In genomic region chr6:99978164-99978746, GRCm38 (mm10) we compare ENCODE assay signal across 24 mouse cellular contexts.
DNase-seq lines count a peak whose midpoint lies in the region; ATAC-seq and TF ChIP-seq lines count a peak whose summit lies in the region.
"Had no signal": no experiment of that assay in that cellular context is flagged by ENCODE, and none has a peak within 500 bp of the region (broad histone marks: within the 10 kb centered on the region; RNA-seq: fewer than 3 reads in every experiment).

No protein-coding gene starts in this region.

- TF ChIP-seq CTCF in lung, postnatal 0 days (IDR thresholded peaks at IDR 0.05), result no peak

- DNase-seq in forebrain, embryonic 10.5 days (ENCODE audit: extremely low spot score, low spot score), result no peak
- peak; percentile 9 for DNase-seq in lung, postnatal 0 days (ENCODE audit: low spot score)
- DNase-seq in lung, postnatal 25 days (ENCODE audit: low spot score), result no peak
- DNase-seq in R1 (ENCODE audit: low read depth, low spot score), result peak; percentile 82
- no peak for DNase-seq in embryonic facial prominence, embryonic 14.5 days (ENCODE audit: low spot score)
- no peak for DNase-seq in heart, postnatal 36 days
- no peak for DNase-seq in cerebellum, adult 9-11 months
- DNase-seq: adrenal gland, postnatal 14 days; B cell, adult 2 months; cerebellum, adult 2 months; cerebellum, postnatal 14 days; gastrocnemius, postnatal 10 days; heart, adult 18-20 months; heart, postnatal 10 days had no signal

- H3K9ac ChIP-seq in forebrain, embryonic 12.5 days, result no peak overlapping the region
- no peak overlapping the region for H3K9ac ChIP-seq in lung, postnatal 0 days (replicated peaks; ENCODE audit: low read depth)
- H3K9ac ChIP-seq in embryonic facial prominence, embryonic 14.5 days (ENCODE audit: low read depth, low read length), result no peak overlapping the region
- H3K9ac ChIP-seq: embryonic facial prominence, embryonic 15.5 days; hindbrain, embryonic 14.5 days; intestine, embryonic 15.5 days had no signal

- no peak overlapping the region for H3K4me3 ChIP-seq in forebrain, embryonic 10.5 days
- no peak overlapping the region for H3K4me3 ChIP-seq in forebrain, embryonic 12.5 days (replicated peaks)
- no peak overlapping the region for H3K4me3 ChIP-seq in lung, postnatal 0 days (ENCODE audit: low read depth, low read length)
- no peak overlapping the region for H3K4me3 ChIP-seq in embryonic facial prominence, embryonic 14.5 days (ENCODE audit: low read depth, low read length)
- H3K4me3 ChIP-seq: embryonic facial prominence, embryonic 15.5 days; erythroblast, embryonic 14.5 days; heart, embryonic 10.5 days; hindbrain, embryonic 10.5 days; intestine, embryonic 15.5 days had no signal

- H3K36me3 ChIP-seq in forebrain, embryonic 10.5 days (replicated peaks), result no peaks in the 10 kb centered on the region
- H3K36me3 ChIP-seq in forebrain, embryonic 12.5 days (replicated peaks), result no peaks in the 10 kb centered on the region
- no peaks in the 10 kb centered on the region for H3K36me3 ChIP-seq in lung, postnatal 0 days (ENCODE audit: insufficient read depth, low read length)
- no peaks in the 10 kb centered on the region for H3K36me3 ChIP-seq in embryonic facial prominence, embryonic 14.5 days (ENCODE audit: control insufficient read depth, insufficient read depth, low read length)
- H3K36me3 ChIP-seq: embryonic facial prominence, embryonic 15.5 days; heart, embryonic 10.5 days; hindbrain, embryonic 10.5 days; intestine, embryonic 15.5 days had no signal

- peaks cover 62% of the 10 kb centered on the region for H3K27me3 ChIP-seq in forebrain, embryonic 10.5 days (ENCODE audit: poor library complexity, severe bottlenecking)
- H3K27me3 ChIP-seq in forebrain, embryonic 12.5 days, result peaks cover 28% of the 10 kb centered on the region
- no peaks in the 10 kb centered on the region for H3K27me3 ChIP-seq in lung, postnatal 0 days (replicated peaks; ENCODE audit: insufficient read depth, low read length)
- H3K27me3 ChIP-seq in embryonic facial prominence, embryonic 14.5 days (replicated peaks; ENCODE audit: control insufficient read depth, insufficient read depth, low read length), result no peaks in the 10 kb centered on the region; the same call in 1 of the 2 replicates
- H3K27me3 ChIP-seq: embryonic facial prominence, embryonic 15.5 days; intestine, embryonic 15.5 days had no signal

- H3K27ac ChIP-seq in forebrain, embryonic 10.5 days, result 0 out of 2 replicates have a peak overlapping the region, but pooled peaks have one; percentile 15
- H3K27ac ChIP-seq in forebrain, embryonic 12.5 days, result no peak overlapping the region
- H3K27ac ChIP-seq in lung, postnatal 0 days (ENCODE audit: low read length), result no peak overlapping the region
- H3K27ac ChIP-seq in embryonic facial prominence, embryonic 14.5 days (replicated peaks; ENCODE audit: low read depth, low read length), result no peak overlapping the region
- H3K27ac ChIP-seq: embryonic facial prominence, embryonic 15.5 days; heart, embryonic 10.5 days; hindbrain, embryonic 10.5 days; hindbrain, embryonic 14.5 days; intestine, embryonic 15.5 days had no signal

- ATAC-seq in forebrain, embryonic 12.5 days (ENCODE audit: low FRiP score), result no peak
- no peak for ATAC-seq in lung, postnatal 0 days
- peak; percentile 85 for ATAC-seq in embryonic facial prominence, embryonic 14.5 days (ENCODE audit: low read depth)
- ATAC-seq: activated CD4-positive, CD25-positive, alpha-beta regulatory T cell, adult 4 months; CD4-positive, CD25-positive, alpha-beta regulatory T cell, adult 4 months; forebrain, embryonic 16.5 days; intestine, embryonic 15.5 days had no signal

- H3K4me1 ChIP-seq in forebrain, embryonic 10.5 days, result peaks cover 28% of the 10 kb centered on the region
- H3K4me1 ChIP-seq in forebrain, embryonic 12.5 days, result peaks cover 22% of the 10 kb centered on the region
- no peaks in the 10 kb centered on the region for H3K4me1 ChIP-seq in lung, postnatal 0 days (ENCODE audit: insufficient read depth, low read depth, low read length)
- peaks cover 4% of the 10 kb centered on the region; the same call in 1 of the 2 replicates for H3K4me1 ChIP-seq in embryonic facial prominence, embryonic 14.5 days (ENCODE audit: control insufficient read depth, insufficient read depth, low read length)
- H3K4me1 ChIP-seq: intestine, embryonic 15.5 days had no signal

- no peak for TF ChIP-seq EP300 in lung, postnatal 0 days (IDR thresholded peaks at IDR 0.05)

- no peaks in the 10 kb centered on the region for H3K9me3 ChIP-seq in forebrain, embryonic 10.5 days
- no peaks in the 10 kb centered on the region for H3K9me3 ChIP-seq in forebrain, embryonic 12.5 days
- H3K9me3 ChIP-seq in lung, postnatal 0 days (ENCODE audit: low read length), result no peaks in the 10 kb centered on the region
- H3K9me3 ChIP-seq in embryonic facial prominence, embryonic 14.5 days (ENCODE audit: control insufficient read depth, low read length), result no peaks in the 10 kb centered on the region
- H3K9me3 ChIP-seq: embryonic facial prominence, embryonic 15.5 days; heart, embryonic 10.5 days; hindbrain, embryonic 10.5 days; intestine, embryonic 15.5 days had no signal

- intact Hi-C loops in heart, postnatal 36 days (cut with DNase I), result no loop called here

- WGBS in forebrain, embryonic 10.5 days, result 57% methylated on average over 6 of the region's 6 CpGs
- WGBS in forebrain, embryonic 12.5 days, result 56% methylated on average over 6 of the region's 6 CpGs
- 71% methylated on average over 6 of the region's 6 CpGs for WGBS in lung, postnatal 0 days
- WGBS in embryonic facial prominence, embryonic 14.5 days, result 62% methylated on average over 6 of the region's 6 CpGs

- no peak overlapping the region for H3K4me2 ChIP-seq in forebrain, embryonic 12.5 days
- no peak overlapping the region for H3K4me2 ChIP-seq in lung, postnatal 0 days (replicated peaks; ENCODE audit: low read depth, low read length)
- no peak overlapping the region for H3K4me2 ChIP-seq in embryonic facial prominence, embryonic 14.5 days (ENCODE audit: low read depth, low read length)
- H3K4me2 ChIP-seq: embryonic facial prominence, embryonic 15.5 days; hindbrain, embryonic 14.5 days; intestine, embryonic 15.5 days had no signal

Comparison
In these comparisons a context has a peak if more than half of its experiments do, and no peak if none do; other contexts are left out.
1. DNase-seq: peak in lung, postnatal 0 days (single experiment) and R1 (single experiment); none in forebrain, embryonic 10.5 days (single experiment), lung, postnatal 25 days (single experiment), embryonic facial prominence, embryonic 14.5 days (single experiment), heart, postnatal 36 days (0 of 2) and cerebellum, adult 9-11 months (single experiment).